Mouse (Mus musculus) stomach, embryonic 15.5 days (tissue): ENCODE data around the gene Gprc5d. TPM values are rescaled to one million over a fixed set of nuclear protein-coding genes. Genes with fewer than 3 reads are reported as not detected.
A peak's percentile ranks its signal among the peaks of the same experiment; 100 is the strongest.

Experiments
- ATAC-seq: fragments of 200-750 bp; cut with Nextera tagmentation; 2 replicates; pipeline ENCODE4 v1.8.0; 2017; ENCODE audit warnings: low read depth, moderate number of reproducible peaks, moderate TSS enrichment; ENCODE audit not compliant: insufficient read depth, low FRiP score
- H3K27ac ChIP-seq: fragments of 300-500 bp; sonication (generic); 2 replicates; pipeline ENCODE4 v1.5.1; 2015; ENCODE audit warnings: mild to moderate bottlenecking, inconsistent platforms
- H3K27me3 ChIP-seq: fragments of 300-500 bp; sonication (generic); replicated peaks from 2 replicates; pipeline ENCODE4 v1.6.1; 2015; ENCODE audit warnings: inconsistent platforms
- H3K36me3 ChIP-seq: fragments of 300-500 bp; sonication (generic); 2 replicates; pipeline ENCODE4 v1.6.1; 2015; ENCODE audit warnings: inconsistent platforms
- H3K4me1 ChIP-seq: fragments of 300-500 bp; sonication (generic); 2 replicates; pipeline ENCODE4 v1.6.1; 2015; ENCODE audit warnings: inconsistent platforms
- H3K4me2 ChIP-seq: fragments of 300-500 bp; sonication (generic); 2 replicates; pipeline ENCODE4 v1.6.1; 2015; ENCODE audit warnings: mild to moderate bottlenecking, inconsistent platforms
- H3K4me3 ChIP-seq: fragments of 300-500 bp; sonication (generic); replicated peaks from 2 replicates; pipeline ENCODE4 v1.5.1; 2015; ENCODE audit warnings: inconsistent platforms
- H3K9ac ChIP-seq: fragments of 300-500 bp; sonication (generic); 2 replicates; pipeline ENCODE4 v1.6.1; 2015; ENCODE audit warnings: inconsistent platforms
- H3K9me3 ChIP-seq: fragments of 300-500 bp; sonication (generic); 2 replicates; pipeline ENCODE4 v1.6.1; 2016; ENCODE audit warnings: inconsistent platforms
- WGBS: fragments of 180-500 bp; shearing (Covaris S2); methylation state at CpG from one replicate; pipeline ENCODE4 v1.1.7; 2015; 5-methylcytosine and 5-hydroxymethylcytosine counted together
- polyA plus RNA-seq: library from polyadenylated mRNA; unstranded; fragments of >200 nt; fragmentation: Nextera tagmentation; extraction: Ambion mirVana; gene quantifications from 2 replicates; pipeline ENCODE4 v1.2.1, GENCODE M21; 2015

Gene Gprc5d
- polyA plus RNA-seq, result not detected in 2 replicates

DNA sequence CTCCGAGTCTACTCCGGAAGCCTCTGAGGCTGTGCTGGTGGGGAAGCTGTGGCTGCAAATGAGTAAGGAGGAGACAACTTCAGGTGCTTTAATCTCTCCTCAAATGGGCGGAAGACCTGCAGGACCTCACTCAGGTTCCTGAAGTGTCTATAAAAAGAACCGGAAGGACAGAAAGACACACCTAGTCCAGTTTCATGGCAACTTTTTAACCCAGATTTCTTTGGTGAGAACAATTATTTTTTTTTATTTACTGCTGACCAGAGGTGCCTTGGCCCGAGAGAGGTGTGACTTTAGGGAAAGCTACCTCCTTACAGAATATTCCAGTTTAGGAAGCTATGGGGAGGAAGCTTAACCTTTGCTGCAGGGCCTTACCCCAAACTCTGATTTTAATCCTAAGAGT is at the start of gene Gprc5d:
TSS of gene Gprc5d (minus strand) at position 101 of the 400 bp plus-strand sequence.
- no peak within 1 kb of the TSS for H3K9ac ChIP-seq
- H3K4me2 ChIP-seq, result no peak within 1 kb of the TSS
- H3K27me3 ChIP-seq, result no peaks in the 10 kb centered on the region
- H3K4me3 ChIP-seq, result no peak within 1 kb of the TSS
- 88% methylated on average over 5 of the region's 5 CpGs for WGBS
- H3K4me1 ChIP-seq, result no peaks in the 10 kb centered on the region
- no peak for ATAC-seq
- no peaks in the 10 kb centered on the region for H3K9me3 ChIP-seq
- no peaks in the 10 kb centered on the region for H3K36me3 ChIP-seq
- H3K27ac ChIP-seq, result no peak within 1 kb of the TSS

DNA sequence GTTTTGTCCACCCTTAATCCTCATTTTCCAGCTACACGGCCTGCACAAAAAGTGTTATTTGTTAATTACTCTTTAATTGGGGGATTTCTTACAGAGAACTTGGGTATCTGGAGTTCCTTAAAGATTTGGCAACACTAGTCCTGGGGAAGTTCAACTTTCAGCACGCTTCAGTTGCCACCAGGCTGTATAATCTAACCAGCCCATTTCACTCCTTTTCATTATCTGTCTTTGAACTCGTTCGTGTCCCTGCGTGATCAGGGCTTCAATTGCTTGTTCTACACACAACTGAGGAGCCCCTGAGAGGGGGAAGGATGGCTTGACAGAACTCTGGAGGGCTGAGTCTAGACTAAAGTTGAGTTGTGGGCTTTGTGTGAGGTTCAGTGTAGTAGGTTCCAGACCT is 48.6 kb upstream of the Gprc5d start:
- ATAC-seq, result no peak
- 74% methylated on average over 5 of the region's 5 CpGs for WGBS
- no peak overlapping the region for H3K9ac ChIP-seq

DNA sequence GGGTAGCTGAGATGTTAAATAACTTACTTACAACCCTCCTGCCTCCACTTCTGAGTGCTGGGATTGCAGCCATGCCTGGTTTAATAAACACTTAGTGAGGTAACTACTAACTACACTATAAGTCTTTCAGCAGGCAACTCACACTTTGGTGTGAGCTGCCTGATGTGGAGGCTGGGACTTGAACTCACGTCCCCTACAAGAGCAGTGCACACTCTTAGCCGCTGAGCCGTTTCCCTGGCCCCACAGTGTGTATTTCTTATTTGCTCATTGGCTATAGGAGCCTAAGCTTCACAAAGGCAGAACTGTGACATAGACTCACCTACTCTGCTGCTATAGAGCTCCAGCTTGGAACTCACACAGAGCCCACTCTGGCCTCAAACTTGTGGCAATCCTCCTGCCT is 48.2 kb upstream of the Gprc5d start:
- no peaks in the 10 kb centered on the region for H3K36me3 ChIP-seq
- ATAC-seq, result no peak
- WGBS, result 89% methylated on average over 3 of the region's 3 CpGs
- no peak overlapping the region for H3K9ac ChIP-seq
- no peaks in the 10 kb centered on the region for H3K27me3 ChIP-seq
- H3K9me3 ChIP-seq, result no peaks in the 10 kb centered on the region
- 0 out of 2 replicates have a peak overlapping the region, but pooled peaks have one; percentile 85 for H3K4me2 ChIP-seq
- H3K4me1 ChIP-seq, result 0 out of 2 replicates have a peak, but pooled peaks cover 13% of the 10 kb centered on the region
- H3K27ac ChIP-seq, result no peak overlapping the region
- H3K4me3 ChIP-seq, result no peak overlapping the region

More for the DNA sequence above, 48.6 kb upstream of the Gprc5d start:
- no peaks in the 10 kb centered on the region for H3K36me3 ChIP-seq
- H3K4me2 ChIP-seq, result peak overlapping the region; percentile 85
- H3K27me3 ChIP-seq, result no peaks in the 10 kb centered on the region
- 0 out of 2 replicates have a peak overlapping the region, but pooled peaks have one; percentile 78 for H3K27ac ChIP-seq
- H3K9me3 ChIP-seq, result no peaks in the 10 kb centered on the region
- peak overlapping the region; percentile 66; the same call in 1 of the 2 replicates for H3K4me3 ChIP-seq
- 0 out of 2 replicates have a peak, but pooled peaks cover 13% of the 10 kb centered on the region for H3K4me1 ChIP-seq

DNA sequence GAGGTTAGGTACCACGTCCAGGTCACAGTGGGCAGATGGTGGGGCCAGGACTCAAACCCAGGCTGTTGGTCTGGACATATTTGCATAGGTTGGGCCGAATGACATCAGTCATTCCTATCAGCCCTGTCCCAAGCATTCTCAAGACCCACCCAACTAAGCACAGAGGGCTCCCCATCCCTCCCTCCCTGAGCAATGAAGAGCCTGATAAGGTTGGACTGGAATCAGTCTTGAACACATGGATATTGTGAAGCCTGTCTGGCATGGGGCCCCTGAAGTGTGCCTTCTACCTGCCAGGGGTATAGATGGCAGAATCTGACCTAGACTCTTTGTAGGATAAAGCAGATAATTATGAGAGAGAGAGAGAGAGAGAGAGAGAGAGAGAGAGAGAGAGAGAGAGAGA is 47.6 kb upstream of the Gprc5d start:
- no peak overlapping the region for H3K9ac ChIP-seq
- ATAC-seq, result peak; percentile 69
- H3K4me1 ChIP-seq, result 0 out of 2 replicates have a peak, but pooled peaks cover 13% of the 10 kb centered on the region
- H3K27me3 ChIP-seq, result no peaks in the 10 kb centered on the region
- WGBS, result 55% methylated on average over 2 of the region's 2 CpGs
- H3K4me3 ChIP-seq, result no peak overlapping the region
- H3K36me3 ChIP-seq, result no peaks in the 10 kb centered on the region
- no peaks in the 10 kb centered on the region for H3K9me3 ChIP-seq
- no peak overlapping the region for H3K4me2 ChIP-seq
- H3K27ac ChIP-seq, result no peak overlapping the region

DNA sequence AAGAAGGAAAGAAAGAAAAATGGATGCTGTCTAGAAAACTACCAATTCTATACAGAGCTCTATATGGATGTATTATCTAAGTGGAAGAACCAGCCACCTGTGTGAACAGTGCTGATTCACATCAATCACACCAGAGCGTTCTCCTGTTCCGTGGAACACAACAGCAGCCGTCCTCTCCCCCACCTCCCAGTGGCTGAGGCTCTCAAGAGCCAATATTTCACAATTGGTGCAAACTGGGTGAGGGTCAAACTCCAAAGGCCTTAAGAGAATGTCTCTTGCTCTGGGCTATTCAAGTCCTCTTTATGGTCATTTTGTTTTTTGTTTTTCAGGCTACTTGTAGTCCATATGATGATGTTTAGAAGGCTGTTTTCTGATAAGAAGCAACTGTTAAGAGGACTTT is 47.1 kb upstream of the Gprc5d start:
- Histone ChIP-seq H3K36me3 (no peaks in the 10 kb centered on the region), H3K9me3 (no peaks in the 10 kb centered on the region), H3K27me3 (no peaks in the 10 kb centered on the region), H3K4me2 (no peak overlapping the region), H3K9ac (no peak overlapping the region), H3K27ac (no peak overlapping the region), H3K4me1 (0 out of 2 replicates have a peak, but pooled peaks cover 13% of the 10 kb centered on the region), H3K4me3 (no peak overlapping the region)
- WGBS, result 49% methylated on average over 3 of the region's 3 CpGs
- no peak for ATAC-seq

DNA sequence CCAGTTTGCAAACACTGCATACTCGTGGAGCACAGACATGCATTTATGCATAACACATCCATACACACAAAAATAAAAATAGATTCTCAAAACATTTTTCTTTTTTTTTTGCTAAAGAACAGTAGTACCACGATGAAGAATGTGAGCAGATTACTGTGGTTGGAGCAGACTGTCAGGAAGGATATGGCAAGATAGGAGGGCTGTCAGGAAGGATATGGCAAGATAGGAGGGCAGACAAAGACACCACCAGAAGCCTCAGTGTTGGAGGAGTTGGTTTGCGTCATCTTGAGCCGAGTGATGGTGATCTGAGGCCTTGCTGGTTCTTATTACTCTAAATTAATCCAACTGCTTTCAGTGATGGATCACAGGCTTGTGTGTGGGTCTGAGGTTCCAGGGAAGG is 44.8 kb upstream of the Gprc5d start:
- 57% methylated on average over 4 of the region's 4 CpGs for WGBS
- Histone ChIP-seq H3K27ac (no peak overlapping the region), H3K4me1 (0 out of 2 replicates have a peak, but pooled peaks cover 8% of the 10 kb centered on the region), H3K36me3 (no peaks in the 10 kb centered on the region), H3K27me3 (no peaks in the 10 kb centered on the region), H3K9ac (no peak overlapping the region), H3K9me3 (no peaks in the 10 kb centered on the region), H3K4me3 (no peak overlapping the region), H3K4me2 (no peak overlapping the region)
- no peak for ATAC-seq

DNA sequence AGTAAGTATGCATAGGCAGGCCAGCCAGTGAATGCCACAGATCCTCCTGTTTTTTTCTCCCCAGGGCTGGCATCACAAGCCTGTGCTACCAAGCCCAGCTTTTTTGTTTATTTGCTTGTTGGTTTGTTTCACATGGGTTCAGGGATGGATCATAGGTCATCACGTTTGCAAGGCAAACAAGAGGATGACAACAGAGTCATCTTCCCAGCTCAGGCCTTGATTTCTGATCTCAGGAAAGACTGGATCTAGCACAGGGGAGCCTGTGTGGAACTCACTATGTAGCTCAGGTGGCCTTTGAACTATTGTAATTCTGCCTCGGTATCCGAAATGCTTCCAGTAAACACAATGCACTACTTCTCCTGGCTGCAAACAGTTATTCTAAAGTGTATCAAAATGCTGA is 44.2 kb upstream of the Gprc5d start:
- Histone ChIP-seq H3K36me3 (no peaks in the 10 kb centered on the region), H3K9me3 (no peaks in the 10 kb centered on the region), H3K27me3 (no peaks in the 10 kb centered on the region), H3K4me2 (no peak overlapping the region), H3K4me3 (no peak overlapping the region), H3K9ac (no peak overlapping the region), H3K4me1 (0 out of 2 replicates have a peak, but pooled peaks cover 8% of the 10 kb centered on the region), H3K27ac (no peak overlapping the region)
- ATAC-seq, result no peak
- 85% methylated on average over 3 of the region's 3 CpGs for WGBS

DNA sequence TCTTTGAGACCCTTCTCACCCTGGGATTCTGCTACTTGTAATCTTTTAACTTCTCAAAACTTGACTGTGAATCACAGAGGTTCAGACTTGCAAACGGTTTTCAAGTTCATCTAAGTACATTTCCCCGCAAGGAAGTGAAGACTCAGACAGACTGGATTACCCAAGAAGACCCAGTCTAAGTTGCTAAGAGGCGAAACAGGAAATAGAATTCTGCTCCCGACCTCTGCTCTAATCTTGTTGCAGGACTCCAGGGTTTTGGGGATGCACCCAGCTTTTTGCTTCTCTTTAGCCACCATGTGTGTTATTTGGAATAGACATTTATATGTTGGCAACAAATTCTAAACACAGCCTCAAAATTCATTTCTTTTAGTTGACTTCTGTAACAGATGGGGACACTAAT is 43.3 kb upstream of the Gprc5d start:
- H3K9me3 ChIP-seq, result no peaks in the 10 kb centered on the region
- no peaks in the 10 kb centered on the region for H3K36me3 ChIP-seq
- 60% methylated on average over 4 of the region's 4 CpGs for WGBS
- H3K27ac ChIP-seq, result no peak overlapping the region
- no peak overlapping the region for H3K9ac ChIP-seq
- H3K4me1 ChIP-seq, result 0 out of 2 replicates have a peak, but pooled peaks cover 8% of the 10 kb centered on the region
- no peak for ATAC-seq
- no peak overlapping the region for H3K4me3 ChIP-seq
- H3K27me3 ChIP-seq, result no peaks in the 10 kb centered on the region
- no peak overlapping the region for H3K4me2 ChIP-seq

DNA sequence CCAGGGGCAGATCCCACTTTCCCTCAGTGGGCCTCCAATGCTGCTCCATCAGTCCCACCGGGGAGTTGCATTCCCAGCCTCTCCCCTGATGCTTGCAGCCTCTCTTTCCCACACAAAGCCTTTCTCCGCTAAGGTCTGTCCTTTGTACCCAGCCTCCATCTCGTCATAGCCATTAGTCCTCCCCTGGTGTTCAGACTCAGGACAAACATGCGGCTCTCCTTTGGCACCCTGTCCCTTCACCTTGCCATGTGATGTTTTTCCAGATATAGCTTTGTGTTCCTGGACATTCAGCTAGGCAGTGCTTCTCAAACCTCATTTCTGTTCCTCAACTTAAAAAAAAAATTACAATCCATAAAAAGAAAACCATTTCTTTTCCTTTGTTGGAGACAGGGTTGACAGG is 40.4 kb upstream of the Gprc5d start:
- Histone ChIP-seq H3K9me3 (no peaks in the 10 kb centered on the region), H3K36me3 (no peaks in the 10 kb centered on the region), H3K4me2 (no peak overlapping the region), H3K27me3 (no peaks in the 10 kb centered on the region), H3K9ac (no peak overlapping the region), H3K4me3 (no peak overlapping the region), H3K4me1 (0 out of 2 replicates have a peak, but pooled peaks cover 3% of the 10 kb centered on the region), H3K27ac (no peak overlapping the region)
- ATAC-seq, result no peak
- 56% methylated on average over 4 of the region's 4 CpGs for WGBS

DNA sequence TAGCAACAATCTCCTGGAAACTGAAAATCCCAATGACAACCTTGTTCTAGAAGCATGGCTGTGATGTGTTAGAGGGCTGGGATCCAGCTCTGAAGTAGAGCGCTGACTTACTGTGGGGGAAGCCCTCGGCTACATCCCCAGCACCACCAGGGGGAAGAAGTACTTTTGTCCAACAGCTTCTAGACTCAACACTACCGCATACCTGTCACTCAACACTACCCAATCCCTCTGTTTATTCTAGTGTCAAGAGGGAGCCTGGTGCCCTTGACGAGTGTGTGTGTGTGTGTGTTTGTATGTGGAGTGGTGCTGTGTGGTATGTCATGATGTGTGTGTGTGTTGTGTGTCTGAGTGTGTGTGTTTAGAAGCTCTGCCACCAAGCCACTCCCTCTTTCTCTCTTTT is 39.4 kb upstream of the Gprc5d start:
- H3K9ac ChIP-seq, result no peak overlapping the region
- 64% methylated on average over 4 of the region's 4 CpGs for WGBS
- no peaks in the 10 kb centered on the region for H3K27me3 ChIP-seq
- H3K4me3 ChIP-seq, result no peak overlapping the region
- no peak for ATAC-seq
- no peak overlapping the region for H3K27ac ChIP-seq
- no peak overlapping the region for H3K4me2 ChIP-seq
- no peaks in the 10 kb centered on the region for H3K9me3 ChIP-seq
- H3K4me1 ChIP-seq, result no peaks in the 10 kb centered on the region
- no peaks in the 10 kb centered on the region for H3K36me3 ChIP-seq

DNA sequence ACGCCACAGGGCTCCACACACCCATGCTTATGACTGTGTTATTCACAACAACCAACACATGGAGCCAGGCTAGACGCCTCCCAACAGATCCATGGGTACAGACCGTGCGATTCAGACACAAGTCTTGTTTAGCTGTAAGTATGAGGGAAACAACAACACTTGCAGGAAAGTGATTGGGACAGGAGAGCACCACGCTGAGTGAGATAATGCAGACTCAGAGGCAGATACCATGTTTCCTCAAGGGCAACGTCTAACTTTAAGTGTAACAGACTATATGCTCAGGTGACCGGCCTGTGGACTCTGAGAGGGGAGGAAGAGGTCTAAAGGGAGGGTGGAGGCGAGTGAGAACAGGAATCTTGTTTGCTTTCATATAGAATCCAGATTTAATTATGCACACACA is 38.5 kb upstream of the Gprc5d start:
- no peaks in the 10 kb centered on the region for H3K4me1 ChIP-seq
- H3K9ac ChIP-seq, result no peak overlapping the region
- H3K27me3 ChIP-seq, result no peaks in the 10 kb centered on the region
- no peak overlapping the region for H3K4me2 ChIP-seq
- no peak overlapping the region for H3K27ac ChIP-seq
- H3K36me3 ChIP-seq, result no peaks in the 10 kb centered on the region
- H3K4me3 ChIP-seq, result no peak overlapping the region
- no peak for ATAC-seq
- 78% methylated on average over 8 of the region's 8 CpGs for WGBS
- no peaks in the 10 kb centered on the region for H3K9me3 ChIP-seq

DNA sequence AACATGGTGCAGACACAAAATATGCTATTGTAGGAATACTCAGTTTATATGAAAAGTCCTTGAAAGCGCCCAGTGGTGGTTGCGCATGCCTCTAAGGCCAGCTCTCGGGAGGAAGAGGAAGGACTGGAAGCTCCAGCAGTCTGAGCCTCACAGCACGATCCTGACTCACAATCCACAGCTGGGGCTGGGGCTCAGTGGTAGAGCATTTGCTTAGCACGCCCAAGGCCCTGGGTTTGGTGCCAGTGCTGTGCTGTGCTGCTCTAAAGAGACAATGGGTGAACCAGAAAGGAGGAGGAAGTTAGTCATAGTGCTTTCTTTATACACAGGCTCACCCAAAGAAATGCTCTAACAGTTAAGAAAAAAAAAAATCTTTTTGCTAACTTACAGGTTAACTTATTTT is 35.6 kb upstream of the Gprc5d start:
- Histone ChIP-seq H3K9ac (no peak overlapping the region), H3K27me3 (no peaks in the 10 kb centered on the region), H3K9me3 (no peaks in the 10 kb centered on the region), H3K27ac (no peak overlapping the region), H3K36me3 (no peaks in the 10 kb centered on the region), H3K4me1 (no peaks in the 10 kb centered on the region), H3K4me2 (no peak overlapping the region), H3K4me3 (no peak overlapping the region)
- no peak for ATAC-seq
- WGBS, result 79% methylated on average over 5 of the region's 5 CpGs

DNA sequence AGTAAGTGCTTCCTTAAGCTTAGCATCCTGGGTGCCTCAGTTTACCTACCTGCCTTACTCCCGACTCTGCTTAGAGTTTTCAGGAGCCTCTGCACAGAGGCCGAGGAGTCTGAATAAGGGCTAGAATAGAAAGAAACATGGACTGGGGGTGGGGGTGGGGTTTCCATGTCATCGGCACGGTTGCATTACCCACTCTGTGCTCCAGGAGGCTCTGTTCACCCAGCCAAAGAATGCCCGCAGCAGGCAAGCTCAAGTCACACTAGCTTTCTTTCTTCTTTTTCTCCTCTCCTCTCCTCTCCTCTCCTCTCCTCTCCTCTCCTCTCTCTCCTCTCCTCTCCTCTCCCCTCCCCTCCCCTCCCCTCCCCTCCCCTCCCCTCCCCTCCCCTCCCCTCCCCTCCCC is 32.2 kb upstream of the Gprc5d start:
- no peaks in the 10 kb centered on the region for H3K4me1 ChIP-seq
- no peaks in the 10 kb centered on the region for H3K27me3 ChIP-seq
- H3K36me3 ChIP-seq, result no peaks in the 10 kb centered on the region
- no peak overlapping the region for H3K4me3 ChIP-seq
- H3K27ac ChIP-seq, result no peak overlapping the region
- no peak overlapping the region for H3K4me2 ChIP-seq
- no peak for ATAC-seq
- H3K9ac ChIP-seq, result no peak overlapping the region
- no peaks in the 10 kb centered on the region for H3K9me3 ChIP-seq
- 40% methylated on average over 5 of the region's 5 CpGs for WGBS
